Mouse (Mus musculus) lung, postnatal 0 days (tissue): Measurements from ENCODE around the gene Col5a3. TPM values are rescaled to one million over a fixed set of nuclear protein-coding genes. Genes with fewer than 3 reads are reported as not detected.

ENCODE experiments used
- ATAC-seq: fragments of 200-750 bp; cut with Nextera tagmentation; 2 replicates; pipeline ENCODE4 v1.8.0; 2017; ENCODE audit warnings: moderate library complexity
- DNase-seq: peaks from one replicate; pipeline ENCODE4 v3.0.0-alpha.2; 2016; ENCODE audit warnings: low spot score
- H3K27ac ChIP-seq: fragments of 300-500 bp; sonication (generic); 2 replicates; pipeline ENCODE4 v1.5.1; 2014; ENCODE audit warnings: antibody characterized with exemption, mild to moderate bottlenecking, low read length, mixed read lengths
- H3K27me3 ChIP-seq: fragments of 300-500 bp; sonication (generic); replicated peaks from 2 replicates; pipeline ENCODE4 v1.6.1; 2014; ENCODE audit warnings: low read length, mixed read lengths; ENCODE audit not compliant: insufficient read depth
- H3K36me3 ChIP-seq: fragments of 300-500 bp; sonication (generic); 2 replicates; pipeline ENCODE4 v1.6.1; 2014; ENCODE audit warnings: low read length, mixed read lengths; ENCODE audit not compliant: insufficient read depth
- H3K4me1 ChIP-seq: fragments of 300-500 bp; sonication (generic); 2 replicates; pipeline ENCODE4 v1.6.1; 2014; ENCODE audit warnings: antibody characterized with exemption, low read depth, low read length, mixed read lengths; ENCODE audit not compliant: insufficient read depth
- H3K4me2 ChIP-seq: fragments of 300-500 bp; sonication (generic); replicated peaks from 2 replicates; pipeline ENCODE4 v1.6.1; 2014; ENCODE audit warnings: low read depth, mild to moderate bottlenecking, low read length, moderate library complexity, mixed read lengths
- H3K4me3 ChIP-seq: fragments of 300-500 bp; sonication (generic); 2 replicates; pipeline ENCODE4 v1.5.1; 2014; ENCODE audit warnings: low read depth, low read length
- H3K9ac ChIP-seq: fragments of 300-500 bp; sonication (generic); replicated peaks from 2 replicates; pipeline ENCODE4 v1.6.1; 2014; ENCODE audit warnings: low read depth, mild to moderate bottlenecking
- H3K9me3 ChIP-seq: fragments of 300-500 bp; sonication (generic); 2 replicates; pipeline ENCODE4 v1.6.1; 2016; ENCODE audit warnings: low read length, mixed read lengths
- CTCF ChIP-seq: IDR thresholded peaks from 2 replicates; pipeline ENCODE4 v1.5.1; 2016; ENCODE audit warnings: antibody characterized with exemption, mild to moderate bottlenecking
- EP300 ChIP-seq: IDR thresholded peaks from 2 replicates; pipeline ENCODE4 v1.6.1; 2016; ENCODE audit warnings: antibody characterized with exemption, mild to moderate bottlenecking, control low read depth
- WGBS: fragments of 180-500 bp; shearing (Covaris S2); extraction: QIAGEN DNeasy Blood & Tissue Kit; methylation state at CpG from one replicate; pipeline ENCODE4 v1.1.7; 2014; 5-methylcytosine and 5-hydroxymethylcytosine counted together
- polyA plus RNA-seq: library from polyadenylated mRNA; unstranded; fragments of >200 nt; fragmentation: Nextera tagmentation; extraction: Ambion mirVana; gene quantifications from 2 replicates; pipeline ENCODE4 v1.2.1, GENCODE M21; 2015

Gene Col5a3
- polyA plus RNA-seq, 1 experiment from 2014 or later, result 0.44 TPM

GRCm38 (mm10) chr9:20738251-20738999, 76.4 kb downstream of the Col5a3 start:
- Histone ChIP-seq H3K27ac (no peak overlapping the region), H3K4me1 (no peaks in the 10 kb centered on the region), H3K27me3 (0 out of 2 replicates have a peak, but pooled peaks cover 3% of the 10 kb centered on the region), H3K36me3 (no peaks in the 10 kb centered on the region), H3K9me3 (no peaks in the 10 kb centered on the region), H3K4me3 (no peak overlapping the region), H3K4me2 (no peak overlapping the region), H3K9ac (no peak overlapping the region)
- 46% methylated on average over 8 of the region's 8 CpGs for WGBS
- peak; percentile 50 for DNase-seq
- ATAC-seq, result no peak
- peak; percentile 57 for TF ChIP-seq CTCF
- no peak for TF ChIP-seq EP300

DNA sequence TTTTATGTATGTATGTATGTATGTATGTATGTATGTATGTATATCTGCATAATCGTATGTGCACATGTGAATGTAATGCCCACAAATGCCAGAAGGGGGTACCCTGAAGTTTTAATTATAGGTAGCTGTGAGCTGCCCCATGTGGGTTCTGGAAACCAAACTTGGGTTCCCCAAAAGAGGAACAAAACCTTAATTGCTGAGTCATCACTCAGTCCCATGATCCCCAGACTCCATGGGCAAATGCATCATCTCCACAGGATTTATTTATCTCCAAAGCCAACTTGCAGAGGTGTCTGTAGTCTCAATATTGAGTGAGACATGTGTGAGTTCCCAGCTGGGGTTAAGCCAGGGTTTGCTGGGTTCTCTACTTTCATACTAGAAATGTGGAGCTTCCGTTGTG, 77.6 kb downstream of the Col5a3 start:
- Histone ChIP-seq H3K4me3 (no peak overlapping the region), H3K4me1 (no peaks in the 10 kb centered on the region), H3K9ac (no peak overlapping the region), H3K27me3 (no peaks in the 10 kb centered on the region), H3K36me3 (no peaks in the 10 kb centered on the region), H3K27ac (no peak overlapping the region), H3K9me3 (no peaks in the 10 kb centered on the region), H3K4me2 (no peak overlapping the region)
- WGBS, result 91% methylated on average over 2 of the region's 2 CpGs
- DNase-seq, result no peak
- TF ChIP-seq CTCF (no peak), EP300 (no peak)
- ATAC-seq, result no peak

DNA sequence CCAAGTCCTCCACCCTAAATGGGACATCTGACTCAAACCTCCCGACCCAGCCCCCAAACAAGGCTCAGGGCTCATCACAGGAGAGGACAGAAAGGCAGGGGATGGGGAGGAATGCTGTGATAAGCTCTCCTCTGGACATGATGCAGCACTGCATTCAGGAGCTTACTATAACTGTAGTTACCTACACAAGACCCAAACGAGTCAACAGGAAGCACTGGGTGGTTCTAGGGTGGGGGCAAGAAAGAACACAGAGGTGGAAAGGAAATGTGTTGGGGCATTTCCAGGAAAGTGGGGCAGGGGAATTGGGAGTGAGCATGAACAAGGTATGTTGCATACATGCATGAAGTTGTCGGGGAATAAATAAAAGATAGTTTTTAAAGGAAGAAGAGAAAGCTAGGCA, 80.2 kb downstream of the Col5a3 start:
- no peaks in the 10 kb centered on the region for H3K9me3 ChIP-seq
- TF ChIP-seq CTCF, result no peak
- TF ChIP-seq EP300, result no peak
- WGBS, result 59% methylated on average over 3 of the region's 3 CpGs
- ATAC-seq (no peak), DNase-seq (no peak)
- no peak overlapping the region for H3K27ac ChIP-seq
- H3K4me2 ChIP-seq, result no peak overlapping the region
- no peak overlapping the region for H3K4me3 ChIP-seq
- no peaks in the 10 kb centered on the region for H3K27me3 ChIP-seq
- H3K36me3 ChIP-seq, result no peaks in the 10 kb centered on the region
- no peak overlapping the region for H3K9ac ChIP-seq
- no peaks in the 10 kb centered on the region for H3K4me1 ChIP-seq

- Histone ChIP-seq H3K9ac (no peak overlapping the region), H3K9me3 (no peaks in the 10 kb centered on the region), H3K27me3 (peaks cover 8% of the 10 kb centered on the region), H3K4me2 (no peak overlapping the region), H3K4me1 (no peaks in the 10 kb centered on the region; the same call in 1 of the 2 replicates), H3K27ac (no peak overlapping the region), H3K4me3 (no peak overlapping the region), H3K36me3 (no peaks in the 10 kb centered on the region)
- ATAC-seq, result no peak
- TF ChIP-seq CTCF (no peak), EP300 (no peak)
- WGBS, result 46% methylated on average over 4 of the region's 4 CpGs
- DNase-seq, result no peak
Measured at GRCm38 (mm10) chr9:20731797-20732196, 83.1 kb downstream of the Col5a3 start.

DNA sequence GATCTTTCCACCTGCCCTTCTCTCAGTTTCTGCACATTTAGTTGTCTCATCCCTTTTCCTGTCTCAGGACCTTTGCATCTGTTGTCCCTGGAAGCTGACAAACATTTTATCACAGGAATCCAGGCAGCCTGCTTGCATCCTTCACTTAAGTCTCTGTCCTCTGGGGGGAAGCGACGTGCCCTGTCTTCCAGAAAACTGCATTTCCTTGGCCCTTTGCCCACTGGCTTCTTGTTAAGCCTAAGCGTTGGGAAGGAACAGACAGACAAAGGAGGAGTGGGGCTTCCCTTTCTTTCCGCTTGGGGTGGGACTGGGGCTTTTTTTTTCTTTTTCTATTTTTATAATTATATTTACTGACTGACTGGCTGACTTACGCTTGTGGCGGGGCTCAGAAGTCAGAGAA, 85.4 kb downstream of the Col5a3 start:
- Histone ChIP-seq H3K36me3 (no peaks in the 10 kb centered on the region), H3K27ac (no peak overlapping the region), H3K4me1 (peaks cover 4% of the 10 kb centered on the region), H3K9me3 (no peaks in the 10 kb centered on the region), H3K4me3 (no peak overlapping the region), H3K9ac (no peak overlapping the region), H3K4me2 (no peak overlapping the region), H3K27me3 (peaks cover 28% of the 10 kb centered on the region)
- ATAC-seq, result no peak
- 37% methylated on average over 6 of the region's 6 CpGs for WGBS
- no peak for TF ChIP-seq EP300
- TF ChIP-seq CTCF, result no peak
- DNase-seq, result no peak

GRCm38 (mm10) chr9:20727601-20728113, 87.2 kb downstream of the Col5a3 start:
- Histone ChIP-seq H3K4me1 (peaks cover 4% of the 10 kb centered on the region), H3K4me3 (peak overlapping the region; percentile 41), H3K9me3 (no peaks in the 10 kb centered on the region), H3K4me2 (peak overlapping the region; percentile 82), H3K27ac (no peak overlapping the region), H3K9ac (no peak overlapping the region), H3K36me3 (no peaks in the 10 kb centered on the region), H3K27me3 (peaks cover 28% of the 10 kb centered on the region)
- TF ChIP-seq EP300 (no peak), CTCF (peak; percentile 42)
- DNase-seq, result peak; percentile 78
- under 1% methylated on average over 35 of the region's 46 CpGs for WGBS
- peak; percentile 85 for ATAC-seq
